Mouse (Mus musculus) embryonic facial prominence, embryonic 10.5 days (tissue): ENCODE measurements at regions not wholly inside any gene's neighbourhood (a gene's known extent, or its start where the extent isn't known, plus 50 kb on each side); places are given as distances from the start of the nearest gene placed in this dataset.

Source experiments
- DNase-seq: peaks from one replicate; pipeline ENCODE4 v3.0.0-alpha.2; 2017; ENCODE audit warnings: low spot score
- H3K27ac ChIP-seq: fragments of 300-500 bp; sonication (generic); replicated peaks from 2 replicates; pipeline ENCODE4 v1.5.1; 2016; ENCODE audit warnings: mild to moderate bottlenecking
- H3K27me3 ChIP-seq: fragments of 300-500 bp; sonication (generic); replicated peaks from 2 replicates; pipeline ENCODE4 v1.6.1; 2016; ENCODE audit warnings: low read depth, mild to moderate bottlenecking; ENCODE audit not compliant: poor library complexity, severe bottlenecking
- H3K36me3 ChIP-seq: fragments of 300-500 bp; sonication (generic); replicated peaks from 2 replicates; pipeline ENCODE4 v1.6.1; 2016; ENCODE audit warnings: mild to moderate bottlenecking, moderate library complexity
- H3K4me1 ChIP-seq: fragments of 300-500 bp; sonication (generic); 2 replicates; pipeline ENCODE4 v1.6.1; 2016
- H3K4me3 ChIP-seq: fragments of 300-500 bp; sonication (generic); 2 replicates; pipeline ENCODE4 v1.5.1; 2016; ENCODE audit warnings: mild to moderate bottlenecking, moderate library complexity
- H3K9me3 ChIP-seq: fragments of 300-500 bp; sonication (generic); 2 replicates; pipeline ENCODE4 v1.6.1; 2016; ENCODE audit warnings: mild to moderate bottlenecking
- WGBS: fragments of 180-500 bp; shearing (Covaris S2); methylation state at CpG from one replicate; pipeline ENCODE4 v1.1.7; 2016; 5-methylcytosine and 5-hydroxymethylcytosine counted together

DNA sequence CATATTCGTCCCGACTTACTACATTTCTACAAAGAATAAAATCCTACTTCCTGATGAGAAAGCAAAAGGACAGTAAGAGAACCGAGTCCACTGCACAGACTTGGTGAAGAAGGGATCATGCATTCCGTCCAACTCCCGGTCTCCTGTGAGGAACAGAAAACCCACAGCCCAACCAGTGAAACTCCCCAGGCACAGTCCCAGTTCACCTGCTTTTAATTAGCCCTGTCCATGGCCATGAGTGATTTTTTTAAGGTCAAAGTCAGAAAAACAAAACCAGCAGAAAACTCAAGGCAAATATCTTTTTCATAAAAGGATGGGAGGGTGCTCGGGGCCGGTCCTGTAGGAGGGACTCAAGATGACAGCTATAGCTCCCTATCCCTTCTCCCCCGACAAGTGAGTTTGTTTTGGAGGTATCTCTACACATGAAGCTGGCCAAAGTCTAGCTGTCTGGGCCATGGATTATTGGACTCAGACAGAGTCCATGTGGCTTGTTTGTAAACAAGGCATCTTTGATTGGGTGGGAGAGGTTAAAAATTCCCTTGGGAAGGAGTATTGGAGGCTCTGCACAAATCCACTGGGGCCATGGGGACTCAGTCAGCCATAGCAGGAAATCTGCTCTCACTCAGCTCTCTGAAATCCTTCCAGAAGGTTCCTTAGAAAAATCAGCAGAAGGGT, 168.8 kb upstream of the Arid1b start:
- DNase-seq, result peak; percentile 32

DNA sequence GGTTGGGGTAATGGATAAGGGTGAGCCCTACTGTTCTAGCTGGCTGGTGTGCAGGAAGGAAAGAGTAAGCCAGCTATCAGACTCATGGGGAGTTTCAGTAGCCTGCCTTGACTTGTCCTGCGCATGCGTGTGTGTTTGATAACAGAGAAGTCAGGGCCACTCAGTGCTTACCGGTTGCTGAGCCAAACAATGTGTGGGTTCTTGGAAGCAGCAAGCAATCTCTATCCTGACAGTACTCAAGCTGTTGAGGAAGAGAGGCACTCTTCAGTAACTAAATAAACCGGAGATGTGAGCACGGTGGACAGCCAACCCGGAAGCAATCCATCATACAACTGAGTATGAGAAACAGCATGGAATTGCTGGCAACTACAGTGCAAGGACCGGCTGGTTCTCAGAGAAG, 160.1 kb upstream of the Arid1b start:
- H3K9me3 ChIP-seq, result no peaks in the 10 kb centered on the region
- H3K4me3 ChIP-seq, result no peak overlapping the region
- H3K36me3 ChIP-seq, result no peaks in the 10 kb centered on the region
- H3K27me3 ChIP-seq, result no peaks in the 10 kb centered on the region
- 84% methylated on average over 7 of the region's 7 CpGs for WGBS
- H3K4me1 ChIP-seq, result 0 out of 2 replicates have a peak, but pooled peaks cover 4% of the 10 kb centered on the region
- no peak overlapping the region for H3K27ac ChIP-seq
- DNase-seq, result no peak

More for the DNA sequence above, 168.8 kb upstream of the Arid1b start:
- Histone ChIP-seq H3K4me1 (peaks cover 7% of the 10 kb centered on the region; the same call in 1 of the 2 replicates), H3K27ac (no peak overlapping the region), H3K27me3 (no peaks in the 10 kb centered on the region), H3K9me3 (no peaks in the 10 kb centered on the region; the same call in 1 of the 2 replicates), H3K36me3 (no peaks in the 10 kb centered on the region), H3K4me3 (no peak overlapping the region)
- WGBS, result 58% methylated on average over 8 of the region's 8 CpGs

DNA sequence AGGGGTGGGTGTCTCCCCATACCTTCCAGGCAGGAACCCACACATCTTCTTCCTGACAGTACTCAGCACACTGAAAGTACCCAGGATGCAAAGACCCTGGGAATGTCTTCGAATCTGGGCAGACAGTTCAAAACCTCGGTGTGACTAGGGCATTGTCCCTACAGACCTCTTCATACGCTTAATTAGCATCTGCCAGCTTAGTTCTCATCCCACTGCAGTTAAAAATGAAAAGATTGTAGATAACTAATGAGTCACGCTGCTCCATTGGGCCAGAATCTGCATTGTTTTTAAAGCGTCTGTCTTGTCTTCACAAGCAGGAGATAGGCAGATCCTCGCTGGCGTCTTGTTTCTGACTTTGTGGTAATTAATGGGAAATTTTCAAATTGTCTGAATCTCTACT, 159.6 kb upstream of the Arid1b start:
- Histone ChIP-seq H3K36me3 (no peaks in the 10 kb centered on the region), H3K9me3 (no peaks in the 10 kb centered on the region)
- 70% methylated on average over 7 of the region's 7 CpGs for WGBS

GRCm38 (mm10) chr17:4835065-4835705, 158.9 kb upstream of the Arid1b start:
- Histone ChIP-seq H3K4me3 (no peak overlapping the region), H3K27ac (no peak overlapping the region), H3K4me1 (0 out of 2 replicates have a peak, but pooled peaks cover 4% of the 10 kb centered on the region), H3K27me3 (no peaks in the 10 kb centered on the region), H3K36me3 (no peaks in the 10 kb centered on the region), H3K9me3 (no peaks in the 10 kb centered on the region)
- DNase-seq, result no peak
- WGBS, result 81% methylated on average over 8 of the region's 8 CpGs

More for the DNA sequence above, 159.6 kb upstream of the Arid1b start:
- Histone ChIP-seq H3K27me3 (no peaks in the 10 kb centered on the region), H3K4me3 (no peak overlapping the region), H3K4me1 (0 out of 2 replicates have a peak, but pooled peaks cover 4% of the 10 kb centered on the region), H3K27ac (no peak overlapping the region)
- no peak for DNase-seq

DNA sequence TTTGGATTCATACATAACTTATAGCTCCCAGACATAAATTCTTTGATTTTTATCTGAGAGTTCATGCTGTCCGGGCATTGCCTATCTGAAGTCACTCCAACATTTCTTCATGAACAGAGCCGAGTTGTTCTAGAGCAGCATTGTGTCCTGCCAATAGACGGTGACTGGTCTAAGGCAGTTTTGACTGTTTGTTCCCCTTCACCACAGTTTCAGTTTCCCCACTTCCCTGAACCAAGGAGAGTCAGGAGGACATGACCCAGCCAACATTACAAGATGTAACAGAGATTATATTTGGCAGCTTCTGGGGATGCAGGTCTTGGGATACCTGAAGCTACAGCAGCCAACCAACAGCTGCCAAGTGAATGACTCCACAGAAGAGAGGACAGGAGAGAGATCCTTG, 154.0 kb upstream of the Arid1b start:
- H3K4me1 ChIP-seq, result no peaks in the 10 kb centered on the region
- WGBS, result 91% methylated on average over 3 of the region's 3 CpGs
- H3K36me3 ChIP-seq, result no peaks in the 10 kb centered on the region
- no peaks in the 10 kb centered on the region for H3K27me3 ChIP-seq
- no peaks in the 10 kb centered on the region for H3K9me3 ChIP-seq
- H3K27ac ChIP-seq, result no peak overlapping the region
- H3K4me3 ChIP-seq, result no peak overlapping the region
- no peak for DNase-seq

GRCm38 (mm10) chr17:4858304-4858703, 135.8 kb upstream of the Arid1b start:
- Histone ChIP-seq H3K36me3 (no peaks in the 10 kb centered on the region), H3K4me1 (peaks cover 4% of the 10 kb centered on the region), H3K27me3 (no peaks in the 10 kb centered on the region), H3K4me3 (no peak overlapping the region), H3K9me3 (no peaks in the 10 kb centered on the region), H3K27ac (no peak overlapping the region)
- DNase-seq, result no peak
- WGBS, result 90% methylated on average over 3 of the region's 3 CpGs

GRCm38 (mm10) chr17:4864901-4865300, 129.2 kb upstream of the Arid1b start:
- no peak overlapping the region for H3K4me3 ChIP-seq
- H3K9me3 ChIP-seq, result no peaks in the 10 kb centered on the region
- peaks cover 15% of the 10 kb centered on the region for H3K4me1 ChIP-seq
- peaks cover 5% of the 10 kb centered on the region; the same call in 1 of the 2 replicates for H3K27me3 ChIP-seq
- WGBS, result 87% methylated on average over 10 of the region's 10 CpGs
- no peak for DNase-seq
- H3K27ac ChIP-seq, result no peak overlapping the region
- H3K36me3 ChIP-seq, result no peaks in the 10 kb centered on the region

- Histone ChIP-seq H3K27ac (0 out of 2 replicates have a peak overlapping the region, but pooled peaks have one; percentile 10), H3K4me3 (no peak overlapping the region), H3K27me3 (peaks cover 5% of the 10 kb centered on the region; the same call in 1 of the 2 replicates), H3K9me3 (no peaks in the 10 kb centered on the region), H3K4me1 (peaks cover 15% of the 10 kb centered on the region), H3K36me3 (no peaks in the 10 kb centered on the region)
- WGBS, result 62% methylated on average over 10 of the region's 10 CpGs
- DNase-seq, result no peak
These were observed 128.5 kb upstream of the Arid1b start for GRCm38 (mm10) chr17:4865621-4866020.

DNA sequence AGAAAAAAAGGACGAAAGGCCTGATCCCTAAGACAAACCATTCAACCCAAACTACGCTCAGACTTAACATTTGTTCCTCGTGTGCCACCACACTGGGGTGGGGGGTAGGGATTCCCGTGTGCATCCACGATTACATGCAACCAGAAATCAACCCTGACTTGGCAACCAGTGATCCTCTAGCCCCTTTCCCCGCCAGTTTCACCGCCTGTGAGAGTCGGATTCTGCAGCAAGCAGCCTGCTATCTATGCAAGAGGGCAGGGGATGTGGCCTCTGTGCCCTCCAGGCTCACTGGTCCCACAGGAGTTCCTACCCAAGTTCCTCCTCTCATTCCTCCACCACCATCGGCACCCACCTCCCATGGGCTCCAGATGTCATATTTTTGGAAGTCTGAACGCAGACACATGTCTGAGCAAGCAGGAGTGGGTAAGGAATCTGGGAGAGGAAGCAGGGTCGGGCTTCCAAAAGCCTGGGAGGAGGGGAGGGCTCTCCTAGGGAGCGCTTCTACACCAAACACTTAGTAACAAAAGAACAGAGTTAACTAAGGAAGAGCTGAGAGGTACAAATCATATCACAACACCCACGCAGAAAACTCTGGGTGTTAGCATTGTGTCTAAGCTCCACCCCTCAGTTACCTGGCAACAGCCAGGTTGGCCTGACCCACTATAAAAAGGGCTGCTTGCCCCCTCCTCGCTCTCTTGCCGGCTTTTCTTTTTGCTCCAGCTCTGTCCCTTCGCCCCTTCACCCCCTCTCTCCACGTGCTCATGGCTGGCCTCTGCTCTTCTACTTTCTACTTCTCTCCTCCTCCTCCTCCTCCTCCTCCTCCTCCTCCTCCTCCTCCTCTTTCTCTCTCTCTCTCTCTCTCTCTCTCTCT, 127.9 kb upstream of the Arid1b start:
- Histone ChIP-seq H3K27ac (0 out of 2 replicates have a peak overlapping the region, but pooled peaks have one; percentile 10), H3K4me3 (no peak overlapping the region), H3K9me3 (no peaks in the 10 kb centered on the region), H3K36me3 (no peaks in the 10 kb centered on the region), H3K27me3 (peaks cover 5% of the 10 kb centered on the region; the same call in 1 of the 2 replicates), H3K4me1 (peaks cover 11% of the 10 kb centered on the region)
- DNase-seq, result peak; percentile 14
- 51% methylated on average over 17 of the region's 17 CpGs for WGBS

DNA sequence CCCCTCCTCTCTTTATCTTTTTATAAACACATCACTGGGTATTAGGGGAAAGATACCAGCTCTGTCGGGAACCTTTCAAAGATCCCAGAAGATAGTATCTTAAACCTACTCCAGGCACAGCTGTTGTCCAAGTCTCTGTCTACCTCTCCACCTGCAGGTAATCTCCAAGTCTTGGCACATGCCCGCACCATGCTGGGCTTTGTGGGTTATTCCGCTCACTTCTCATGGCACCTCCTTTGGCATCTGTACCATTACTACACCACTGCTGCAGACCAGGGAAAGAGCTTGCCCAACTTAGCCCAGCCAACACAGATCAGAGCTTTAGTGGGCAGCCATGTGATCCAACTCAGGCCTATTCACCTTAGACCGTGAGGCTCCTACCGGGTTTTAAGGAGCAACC, 127.0 kb upstream of the Arid1b start:
- Histone ChIP-seq H3K4me1 (peaks cover 11% of the 10 kb centered on the region), H3K27me3 (peaks cover 5% of the 10 kb centered on the region; the same call in 1 of the 2 replicates), H3K27ac (no peak overlapping the region), H3K36me3 (no peaks in the 10 kb centered on the region), H3K9me3 (no peaks in the 10 kb centered on the region), H3K4me3 (no peak overlapping the region)
- 94% methylated on average over 5 of the region's 5 CpGs for WGBS
- no peak for DNase-seq

DNA sequence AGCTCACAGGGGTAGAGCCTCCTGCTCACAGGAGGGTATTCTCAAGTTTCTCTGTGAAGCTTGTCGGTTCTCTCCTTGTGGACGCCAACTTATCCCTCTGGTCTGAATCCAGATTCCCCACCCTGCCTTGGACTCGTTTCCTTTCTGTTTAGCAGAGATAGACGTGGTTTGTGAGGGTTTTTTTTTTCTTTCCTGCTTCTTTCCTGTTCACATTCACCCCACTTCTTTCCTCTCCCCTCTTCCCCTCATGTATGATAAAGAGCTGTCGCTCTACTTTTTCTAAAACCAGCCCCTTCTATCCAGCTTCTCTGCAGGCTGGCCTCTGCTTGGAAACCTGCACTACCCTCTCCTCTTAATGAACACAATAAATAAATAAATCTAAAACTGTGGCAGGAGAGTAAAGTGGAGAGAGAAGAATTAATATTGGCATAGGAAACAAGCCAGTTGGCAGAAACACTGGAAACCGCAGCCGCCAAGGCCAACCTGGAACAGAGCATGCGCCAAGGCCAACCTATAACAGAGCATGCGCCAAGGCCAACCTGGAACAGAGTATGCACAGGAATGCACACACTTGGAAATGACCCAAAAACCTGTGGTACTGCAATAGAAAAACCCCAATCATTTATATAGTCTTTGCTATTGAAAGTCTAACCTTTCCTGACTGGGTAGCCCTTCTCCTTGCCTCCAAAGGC, 126.2 kb upstream of the Arid1b start:
- Histone ChIP-seq H3K4me3 (no peak overlapping the region), H3K27me3 (peaks cover 5% of the 10 kb centered on the region; the same call in 1 of the 2 replicates), H3K27ac (no peak overlapping the region), H3K4me1 (peaks cover 11% of the 10 kb centered on the region), H3K36me3 (no peaks in the 10 kb centered on the region), H3K9me3 (no peaks in the 10 kb centered on the region)
- WGBS, result 83% methylated on average over 9 of the region's 9 CpGs
- no peak for DNase-seq

DNA sequence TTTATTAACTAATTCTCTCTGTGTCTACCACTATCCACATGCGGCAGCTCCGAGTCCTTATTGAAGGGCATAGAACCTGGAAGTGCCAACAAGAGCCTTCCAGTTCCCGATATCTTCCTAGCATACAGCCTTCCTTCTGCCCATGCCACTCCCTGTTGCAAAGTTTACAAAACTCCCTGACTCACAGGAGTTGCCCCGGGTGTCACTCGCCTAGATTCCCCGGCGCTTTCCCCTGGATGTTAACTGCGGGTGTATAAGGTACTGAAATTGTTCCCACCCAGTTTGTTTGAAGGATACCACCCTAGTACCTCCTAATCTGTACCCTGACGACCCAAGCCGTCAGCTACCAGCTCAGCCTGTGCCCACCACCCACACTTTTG, 125.7 kb upstream of the Arid1b start:
- Histone ChIP-seq H3K27ac (no peak overlapping the region), H3K9me3 (no peaks in the 10 kb centered on the region), H3K4me1 (peaks cover 11% of the 10 kb centered on the region), H3K36me3 (no peaks in the 10 kb centered on the region), H3K4me3 (no peak overlapping the region), H3K27me3 (peaks cover 5% of the 10 kb centered on the region; the same call in 1 of the 2 replicates)
- no peak for DNase-seq
- WGBS, result 90% methylated on average over 10 of the region's 10 CpGs
